Mouse (Mus musculus) heart, postnatal 0 days (tissue): ENCODE data around the gene Bnipl. TPM values are rescaled to one million over a fixed set of nuclear protein-coding genes. Genes with fewer than 3 reads are reported as not detected.

Experiments
- ATAC-seq: fragments of 200-750 bp; cut with Nextera tagmentation; 2 replicates; pipeline ENCODE4 v1.8.0; 2017; ENCODE audit warnings: low read depth, moderate number of reproducible peaks, moderate library complexity; ENCODE audit not compliant: insufficient read depth
- DNase-seq: peaks from one replicate; pipeline ENCODE4 v3.0.0-alpha.2; 2016; ENCODE audit warnings: low spot score
- H3K27ac ChIP-seq: fragments of 300-500 bp; sonication (generic); 2 replicates; pipeline ENCODE4 v1.5.1; 2014; ENCODE audit warnings: low read depth, mild to moderate bottlenecking
- H3K27me3 ChIP-seq: fragments of 300-500 bp; sonication (generic); 2 replicates; pipeline ENCODE4 v1.6.1; 2014; ENCODE audit warnings: low read length, mixed read lengths; ENCODE audit not compliant: control insufficient read depth, insufficient read depth
- H3K36me3 ChIP-seq: fragments of 300-500 bp; sonication (generic); replicated peaks from 2 replicates; pipeline ENCODE4 v1.6.1; 2014; ENCODE audit warnings: low read length, mixed read lengths; ENCODE audit not compliant: control insufficient read depth, insufficient read depth
- H3K4me1 ChIP-seq: fragments of 300-500 bp; sonication (generic); 2 replicates; pipeline ENCODE4 v1.6.1; 2014; ENCODE audit warnings: antibody characterized with exemption; ENCODE audit not compliant: control insufficient read depth, insufficient read depth
- H3K4me2 ChIP-seq: fragments of 300-500 bp; sonication (generic); 2 replicates; pipeline ENCODE4 v1.6.1; 2014; ENCODE audit warnings: low read depth, mild to moderate bottlenecking, low read length, moderate library complexity
- H3K4me3 ChIP-seq: fragments of 300-500 bp; sonication (generic); 2 replicates; pipeline ENCODE4 v1.5.1; 2014; ENCODE audit warnings: low read depth, low read length
- H3K9ac ChIP-seq: fragments of 300-500 bp; sonication (generic); replicated peaks from 2 replicates; pipeline ENCODE4 v1.6.1; 2014; ENCODE audit warnings: low read depth, low read length, mixed read lengths
- H3K9me3 ChIP-seq: fragments of 300-500 bp; sonication (generic); replicated peaks from 2 replicates; pipeline ENCODE4 v1.6.1; 2016; ENCODE audit warnings: low read length; ENCODE audit not compliant: control insufficient read depth
- CTCF ChIP-seq: IDR thresholded peaks from 2 replicates; pipeline ENCODE4 v1.5.1; 2016; ENCODE audit warnings: antibody characterized with exemption, control low read depth, low read depth
- EP300 ChIP-seq: IDR thresholded peaks from 2 replicates; pipeline ENCODE4 v1.6.1; 2016; ENCODE audit warnings: antibody characterized with exemption, low read depth
- WGBS: fragments of 180-500 bp; shearing (Covaris S2); extraction: QIAGEN DNeasy Blood & Tissue Kit; methylation state at CpG from one replicate; pipeline ENCODE4 v1.1.7; 2014; 5-methylcytosine and 5-hydroxymethylcytosine counted together
- polyA plus RNA-seq: library from polyadenylated mRNA; unstranded; fragments of >200 nt; fragmentation: Nextera tagmentation; extraction: Ambion mirVana; gene quantifications from 2 replicates; pipeline ENCODE4 v1.2.1, GENCODE M21; 2015
- total RNA-seq: library from RNA; depleted of rRNA; stranded (reverse); fragments of >200 nt; gene quantifications from 2 replicates; pipeline ENCODE4 v1.2.3, GENCODE M21; 2014; ENCODE audit warnings: low replicate concordance

Bnipl gene
- total and polyA plus RNA-seq, 2 experiments from 2014 or later, result 3.9 TPM; not detected in 1

GRCm38 (mm10) chr3:95280747-95281146, 29.8 kb upstream of the Bnipl start:
- TF ChIP-seq CTCF (no peak), EP300 (no peak)
- ATAC-seq, result no peak
- H3K4me3 ChIP-seq, result peak overlapping the region; percentile 65
- H3K9me3 ChIP-seq, result no peaks in the 10 kb centered on the region
- 6% methylated on average over 8 of the region's 8 CpGs for WGBS
- H3K36me3 ChIP-seq, result no peaks in the 10 kb centered on the region
- H3K4me2 ChIP-seq, result peak overlapping the region; percentile 85
- H3K27me3 ChIP-seq, result no peaks in the 10 kb centered on the region
- H3K27ac ChIP-seq, result peak overlapping the region; percentile 96
- peak overlapping the region; percentile 86 for H3K9ac ChIP-seq
- peaks cover 27% of the 10 kb centered on the region for H3K4me1 ChIP-seq
- peak; percentile 66 for DNase-seq

GRCm38 (mm10) chr3:95277149-95277551, 26.2 kb upstream of the Bnipl start:
- no peaks in the 10 kb centered on the region for H3K27me3 ChIP-seq
- peaks cover 18% of the 10 kb centered on the region for H3K4me1 ChIP-seq
- no peak overlapping the region for H3K4me3 ChIP-seq
- no peaks in the 10 kb centered on the region for H3K36me3 ChIP-seq
- WGBS, result 10% methylated on average over 1 of the region's 1 CpGs
- TF ChIP-seq CTCF, result no peak
- no peak for TF ChIP-seq EP300
- DNase-seq, result peak; percentile 70
- H3K27ac ChIP-seq, result peak overlapping the region; percentile 86
- H3K9ac ChIP-seq, result no peak overlapping the region
- H3K9me3 ChIP-seq, result no peaks in the 10 kb centered on the region
- H3K4me2 ChIP-seq, result no peak overlapping the region
- peak; percentile 7; the same call in 1 of the 2 replicates for ATAC-seq

DNA sequence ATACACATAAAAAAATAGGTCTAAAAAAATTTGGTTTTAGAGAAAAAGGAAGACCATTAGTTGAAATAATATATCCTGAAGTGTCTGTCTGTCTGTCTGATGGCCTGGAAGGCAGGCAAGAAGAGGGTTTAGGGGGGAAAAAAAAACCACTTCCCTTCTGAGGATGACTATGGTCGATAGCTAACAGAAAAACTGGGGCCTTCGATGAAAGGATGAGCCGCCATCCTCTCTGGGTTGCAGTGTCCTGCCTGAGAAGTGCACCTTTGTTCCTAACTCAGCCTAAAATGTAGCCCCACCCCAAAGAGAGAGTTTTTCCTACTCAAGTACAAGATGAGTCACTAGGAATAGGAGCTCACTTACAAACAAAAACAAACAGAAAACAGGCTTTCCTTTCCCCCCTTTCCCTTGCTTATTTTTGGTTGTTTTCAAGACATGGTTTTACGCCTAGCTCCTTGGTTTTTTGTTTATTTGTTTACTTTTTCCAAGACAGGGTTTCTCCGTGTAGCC, 25.5 kb upstream of the Bnipl start:
- Histone ChIP-seq H3K4me3 (no peak overlapping the region), H3K27ac (peak overlapping the region; percentile 86), H3K4me1 (peaks cover 18% of the 10 kb centered on the region), H3K27me3 (no peaks in the 10 kb centered on the region), H3K9me3 (no peaks in the 10 kb centered on the region), H3K9ac (no peak overlapping the region), H3K36me3 (no peaks in the 10 kb centered on the region), H3K4me2 (no peak overlapping the region)
- DNase-seq (no peak), ATAC-seq (no peak)
- WGBS, result 66% methylated on average over 5 of the region's 5 CpGs
- TF ChIP-seq EP300 (no peak), CTCF (no peak)

- H3K4me1 ChIP-seq, result peaks cover 18% of the 10 kb centered on the region
- no peak overlapping the region for H3K4me2 ChIP-seq
- H3K9me3 ChIP-seq, result no peaks in the 10 kb centered on the region
- 48% methylated on average over 6 of the region's 6 CpGs for WGBS
- no peak for TF ChIP-seq EP300
- 0 out of 2 replicates have a peak overlapping the region, but pooled peaks have one; percentile 18 for H3K27ac ChIP-seq
- DNase-seq (peak; percentile 6), ATAC-seq (no peak)
- no peaks in the 10 kb centered on the region for H3K36me3 ChIP-seq
- H3K4me3 ChIP-seq, result no peak overlapping the region
- no peaks in the 10 kb centered on the region for H3K27me3 ChIP-seq
- no peak overlapping the region for H3K9ac ChIP-seq
Observed at GRCm38 (mm10) chr3:95275161-95275560, 24.2 kb upstream of the Bnipl start.

- no peaks in the 10 kb centered on the region for H3K27me3 ChIP-seq
- peaks cover 18% of the 10 kb centered on the region for H3K4me1 ChIP-seq
Observed at GRCm38 (mm10) chr3:95274453-95274852, 23.5 kb upstream of the Bnipl start.

DNA sequence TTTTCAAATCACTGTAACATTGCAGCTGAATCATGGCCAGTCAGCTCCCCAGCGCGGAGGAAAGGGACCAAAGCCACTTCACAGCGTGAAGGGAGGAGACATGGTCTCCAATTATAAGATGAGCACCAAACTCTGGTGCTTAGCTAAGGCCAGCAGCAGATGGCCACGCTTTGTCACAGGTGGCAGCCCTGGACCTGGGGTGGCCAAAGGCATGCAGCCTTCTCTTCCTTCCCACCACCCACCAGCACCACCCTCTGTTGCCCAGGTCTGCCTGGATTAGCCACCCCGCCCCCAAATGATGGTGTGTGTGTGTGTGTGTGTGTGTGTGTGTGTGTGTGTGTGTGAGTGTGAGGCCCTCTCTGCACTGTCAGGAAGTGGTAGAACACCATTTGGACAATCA, 22.5 kb upstream of the Bnipl start:
- WGBS, result 81% methylated on average over 5 of the region's 5 CpGs
- Histone ChIP-seq H3K27ac (no peak overlapping the region), H3K4me1 (peaks cover 18% of the 10 kb centered on the region), H3K9me3 (no peaks in the 10 kb centered on the region), H3K36me3 (peaks cover 7% of the 10 kb centered on the region), H3K9ac (no peak overlapping the region), H3K27me3 (no peaks in the 10 kb centered on the region), H3K4me2 (no peak overlapping the region), H3K4me3 (no peak overlapping the region)
- ATAC-seq (no peak), DNase-seq (no peak)
- TF ChIP-seq CTCF, result no peak
- TF ChIP-seq EP300, result no peak

More at GRCm38 (mm10) chr3:95274453-95274852, 23.5 kb upstream of the Bnipl start:
- Histone ChIP-seq H3K4me2 (no peak overlapping the region), H3K36me3 (no peaks in the 10 kb centered on the region), H3K9me3 (no peaks in the 10 kb centered on the region), H3K27ac (no peak overlapping the region), H3K9ac (no peak overlapping the region), H3K4me3 (no peak overlapping the region)
- WGBS, result 91% methylated on average over 4 of the region's 4 CpGs
- TF ChIP-seq CTCF (no peak), EP300 (no peak)
- DNase-seq (no peak), ATAC-seq (no peak)
